Mouse (Mus musculus) stomach, postnatal 0 days (tissue): ENCODE measurements at regions not wholly inside any gene's neighbourhood (a gene's known extent, or its start where the extent isn't known, plus 50 kb on each side); places are given as distances from the start of the nearest gene placed in this dataset.

Source experiments
- CTCF ChIP-seq: IDR thresholded peaks from 2 replicates; pipeline ENCODE4 v1.5.1; 2016; ENCODE audit warnings: antibody characterized with exemption, low read depth, mild to moderate bottlenecking, moderate library complexity
- EP300 ChIP-seq: optimal IDR thresholded peaks from 2 replicates; pipeline ENCODE3; 2016; ENCODE audit warnings: antibody characterized with exemption

- TF ChIP-seq CTCF, result no peak
- TF ChIP-seq EP300, result no peak
Observed at GRCm38 (mm10) chr9:25024486-25024885, 64.7 kb upstream of the Gm10181 start.
